Mouse (Mus musculus) embryonic facial prominence, embryonic 14.5 days (tissue): ENCODE data around the gene Ccnk. TPM values are rescaled to one million over a fixed set of nuclear protein-coding genes. Genes with fewer than 3 reads are reported as not detected.
A peak's percentile ranks its signal among the peaks of the same experiment; 100 is the strongest.

Source experiments
- ATAC-seq: fragments of 200-750 bp; cut with Nextera tagmentation; 2 replicates; pipeline ENCODE4 v1.8.0; 2017; ENCODE audit warnings: low read depth, moderate number of reproducible peaks, moderate TSS enrichment
- DNase-seq: peaks from one replicate; pipeline ENCODE4 v3.0.0-alpha.2; 2015; ENCODE audit warnings: low spot score
- H3K27ac ChIP-seq: fragments of 300-500 bp; sonication (generic); replicated peaks from 2 replicates; pipeline ENCODE4 v1.5.1; 2014; ENCODE audit warnings: low read depth, mild to moderate bottlenecking, low read length, moderate library complexity
- H3K27me3 ChIP-seq: fragments of 300-500 bp; sonication (generic); replicated peaks from 2 replicates; pipeline ENCODE4 v1.6.1; 2014; ENCODE audit warnings: low read length; ENCODE audit not compliant: control insufficient read depth, insufficient read depth
- H3K36me3 ChIP-seq: fragments of 300-500 bp; sonication (generic); 2 replicates; pipeline ENCODE4 v1.6.1; 2014; ENCODE audit warnings: low read length, mixed read lengths; ENCODE audit not compliant: control insufficient read depth, insufficient read depth
- H3K4me1 ChIP-seq: fragments of 300-500 bp; sonication (generic); 2 replicates; pipeline ENCODE4 v1.6.1; 2014; ENCODE audit warnings: antibody characterized with exemption, low read length; ENCODE audit not compliant: control insufficient read depth, insufficient read depth
- H3K4me2 ChIP-seq: fragments of 300-500 bp; sonication (generic); 2 replicates; pipeline ENCODE4 v1.6.1; 2014; ENCODE audit warnings: low read depth, mild to moderate bottlenecking, low read length, moderate library complexity, mixed read lengths
- H3K4me3 ChIP-seq: fragments of 300-500 bp; sonication (generic); 2 replicates; pipeline ENCODE4 v1.5.1; 2014; ENCODE audit warnings: low read depth, mild to moderate bottlenecking, low read length
- H3K9ac ChIP-seq: fragments of 300-500 bp; sonication (generic); 2 replicates; pipeline ENCODE4 v1.6.1; 2014; ENCODE audit warnings: low read depth, mild to moderate bottlenecking, low read length, moderate library complexity, mixed read lengths
- H3K9me3 ChIP-seq: fragments of 300-500 bp; sonication (generic); 2 replicates; pipeline ENCODE4 v1.6.1; 2016; ENCODE audit warnings: low read length; ENCODE audit not compliant: control insufficient read depth
- WGBS: fragments of 180-500 bp; shearing (Covaris S2); extraction: QIAGEN DNeasy Blood & Tissue Kit; methylation state at CpG from one replicate; pipeline ENCODE4 v1.1.7; 2014; 5-methylcytosine and 5-hydroxymethylcytosine counted together
- polyA plus RNA-seq: library from polyadenylated mRNA; unstranded; fragments of >200 nt; fragmentation: Nextera tagmentation; extraction: Ambion mirVana; gene quantifications from 2 replicates; pipeline ENCODE4 v1.2.1, GENCODE M21; 2014

Ccnk gene
- polyA plus RNA-seq, 1 experiment from 2014 or later = 5.9 TPM

GRCm38 (mm10) chr12:108178331-108179245, 791 bp upstream of the Ccnk start:
- WGBS = under 1% methylated on average over 54 of the region's 103 CpGs
- Histone ChIP-seq H3K9ac (peak overlapping the region; percentile 87), H3K27ac (peak overlapping the region; percentile 87), H3K27me3 (no peaks in the 10 kb centered on the region), H3K4me2 (peak overlapping the region; percentile 85), H3K4me3 (peak overlapping the region; percentile 88), H3K4me1 (peaks cover 23% of the 10 kb centered on the region), H3K9me3 (no peaks in the 10 kb centered on the region), H3K36me3 (peaks cover 21% of the 10 kb centered on the region; the same call in 1 of the 2 replicates)
- DNase-seq (peak; percentile 63), ATAC-seq (peak; percentile 32)

GRCm38 (mm10) chr12:108179246-108179320, 296 bp upstream of the Ccnk start, which contains the start of gene Setd3:
Gene Setd3, minus strand, starts transcription at chr12:108179314.
- Histone ChIP-seq H3K4me2 (peak within 1 kb of the TSS; percentile 85), H3K36me3 (peaks cover 22% of the 10 kb centered on the region; the same call in 1 of the 2 replicates), H3K4me3 (peak within 1 kb of the TSS; percentile 88), H3K4me1 (peaks cover 23% of the 10 kb centered on the region), H3K9me3 (no peaks in the 10 kb centered on the region), H3K27me3 (no peaks in the 10 kb centered on the region), H3K9ac (peak within 1 kb of the TSS; percentile 87), H3K27ac (peak within 1 kb of the TSS; percentile 87)
- ATAC-seq = no peak
- no peak for DNase-seq
- no CpG with 5 or more reads among the region's 9 CpGs for WGBS

- H3K27ac ChIP-seq = no peak overlapping the region
- no peak overlapping the region for H3K4me3 ChIP-seq
- DNase-seq (no peak), ATAC-seq (no peak)
- peaks cover 16% of the 10 kb centered on the region for H3K4me1 ChIP-seq
- H3K4me2 ChIP-seq = no peak overlapping the region
- H3K9me3 ChIP-seq = no peaks in the 10 kb centered on the region
- peaks cover 29% of the 10 kb centered on the region for H3K36me3 ChIP-seq
- H3K27me3 ChIP-seq = no peaks in the 10 kb centered on the region
- WGBS = 95% methylated on average over 6 of the region's 6 CpGs
- H3K9ac ChIP-seq = no peak overlapping the region
These were observed 2.3 kb downstream of the Ccnk start for GRCm38 (mm10) chr12:108181716-108182115.

GRCm38 (mm10) chr12:108187541-108188091, 8.2 kb downstream of the Ccnk start:
- Histone ChIP-seq H3K27ac (no peak overlapping the region), H3K36me3 (peaks cover 71% of the 10 kb centered on the region), H3K9ac (no peak overlapping the region), H3K27me3 (no peaks in the 10 kb centered on the region), H3K4me3 (no peak overlapping the region), H3K4me1 (no peaks in the 10 kb centered on the region), H3K4me2 (no peak overlapping the region), H3K9me3 (no peaks in the 10 kb centered on the region)
- DNase-seq = no peak
- 94% methylated on average over 6 of the region's 6 CpGs for whole genome bisulfite sequencing
- ATAC-seq = no peak

- H3K4me3 ChIP-seq = no peak overlapping the region
- ATAC-seq = no peak
- no peaks in the 10 kb centered on the region for H3K4me1 ChIP-seq
- no peak overlapping the region for H3K4me2 ChIP-seq
- peaks cover 94% of the 10 kb centered on the region for H3K36me3 ChIP-seq
- 95% methylated on average over 5 of the region's 5 CpGs for WGBS
- no peak overlapping the region for H3K27ac ChIP-seq
- H3K27me3 ChIP-seq = no peaks in the 10 kb centered on the region
- H3K9ac ChIP-seq = no peak overlapping the region
- DNase-seq = no peak
- no peaks in the 10 kb centered on the region for H3K9me3 ChIP-seq
These were observed 14.5 kb downstream of the Ccnk start for GRCm38 (mm10) chr12:108193878-108194277.

GRCm38 (mm10) chr12:108195761-108196160, 16.4 kb downstream of the Ccnk start:
- H3K9ac ChIP-seq = no peak overlapping the region
- no peaks in the 10 kb centered on the region for H3K27me3 ChIP-seq
- H3K27ac ChIP-seq = no peak overlapping the region
- no peak overlapping the region for H3K4me3 ChIP-seq
- ATAC-seq = no peak
- no peak for DNase-seq
- 95% methylated on average over 11 of the region's 11 CpGs for WGBS
- H3K9me3 ChIP-seq = no peaks in the 10 kb centered on the region
- peaks cover 98% of the 10 kb centered on the region for H3K36me3 ChIP-seq
- no peak overlapping the region for H3K4me2 ChIP-seq
- no peaks in the 10 kb centered on the region for H3K4me1 ChIP-seq

GRCm38 (mm10) chr12:108198447-108198846, 19.1 kb downstream of the Ccnk start:
- no peaks in the 10 kb centered on the region for H3K4me1 ChIP-seq
- H3K4me3 ChIP-seq = no peak overlapping the region
- WGBS = 96% methylated on average over 4 of the region's 4 CpGs
- ATAC-seq = no peak
- no peak overlapping the region for H3K27ac ChIP-seq
- peaks cover 99% of the 10 kb centered on the region for H3K36me3 ChIP-seq
- no peak overlapping the region for H3K9ac ChIP-seq
- H3K27me3 ChIP-seq = no peaks in the 10 kb centered on the region
- no peak for DNase-seq
- no peak overlapping the region for H3K4me2 ChIP-seq
- no peaks in the 10 kb centered on the region for H3K9me3 ChIP-seq

GRCm38 (mm10) chr12:108200094-108200493, 20.7 kb downstream of the Ccnk start:
- Histone ChIP-seq H3K36me3 (peaks cover 98% of the 10 kb centered on the region), H3K9me3 (no peaks in the 10 kb centered on the region), H3K4me2 (no peak overlapping the region), H3K4me3 (no peak overlapping the region), H3K9ac (no peak overlapping the region), H3K4me1 (no peaks in the 10 kb centered on the region), H3K27ac (no peak overlapping the region), H3K27me3 (no peaks in the 10 kb centered on the region)
- DNase-seq (no peak), ATAC-seq (no peak)
- WGBS = 71% methylated on average over 1 of the region's 1 CpGs

- Histone ChIP-seq H3K4me3 (no peak overlapping the region), H3K27ac (no peak overlapping the region), H3K36me3 (peaks cover 76% of the 10 kb centered on the region), H3K9me3 (no peaks in the 10 kb centered on the region), H3K9ac (no peak overlapping the region), H3K4me1 (no peaks in the 10 kb centered on the region), H3K4me2 (no peak overlapping the region), H3K27me3 (no peaks in the 10 kb centered on the region)
- ATAC-seq = no peak
- 58% methylated on average over 8 of the region's 8 CpGs for WGBS
- DNase-seq = no peak
These were observed 24.5 kb downstream of the Ccnk start for GRCm38 (mm10) chr12:108203895-108204294.
